Mouse (Mus musculus) embryonic stem cell, embryonic (primary cell): ENCODE results near the gene Ppef2.

Experiments
- CTCF ChIA-PET, 4 experiments: fragments of 300-600 bp in 2 of 4; fragments of 350-600 bp in 2 of 4; sonication (Branson Sonifier 250); formaldehyde crosslinking; loops; one replicate each; lab custom pipeline; 2022; ENCODE audit warnings: inconsistent platforms in 2 of 4; lab: Charles Lee
- POLR2A ChIA-PET, 4 experiments: fragments of 300-600 bp in 2 of 4; fragments of 350-600 bp in 2 of 4; sonication (Branson Sonifier 250); formaldehyde crosslinking; loops; one replicate each; lab custom pipeline; 2022; ENCODE audit warnings: antibody characterized with exemption in 4 of 4, inconsistent platforms in 1 of 4; lab: Charles Lee

The Ppef2 gene

GRCm38 (mm10) chr5:92252031-92252430 is 4.0 kb downstream of the Ppef2 start:
- POLR2A ChIA-PET = interaction anchor here in 2 of 4 experiments (0.7 to 4.0 kb wide), 2 partner anchors 11 to 318 kb away, joined by 3 to 13 read pairs; no protein-coding TSS in a partner anchor
- CTCF ChIA-PET = interaction anchor here (0.5 to 1.5 kb wide), 6 partner anchors 9 to 735 kb away, joined by 3 to 6 read pairs (median 4); partner anchors contain the start of genes Naaa (in 1 of the 4) and Parm1 (in 1 of the 4)

- CTCF ChIA-PET = interaction anchor here in 3 of 4 experiments (0.6 to 2.0 kb wide), 7 partner anchors 9 to 747 kb away, joined by 3 to 14 read pairs (median 3); no protein-coding TSS in a partner anchor
- POLR2A ChIA-PET = interaction anchor here in 3 of 4 experiments (0.7 to 4.0 kb wide), 14 partner anchors 8 to 173 kb away, joined by 3 to 18 read pairs (median 4); partner anchors contain the start of genes Naaa (in 2 of the 3) and Sdad1 (in 1 of the 3)
Observed at GRCm38 (mm10) chr5:92248614-92249013, 7.5 kb downstream of the Ppef2 start.

- ChIA-PET POLR2A (no interaction called here), CTCF (no interaction called here)
Observed at GRCm38 (mm10) chr5:92245483-92245882, 10.6 kb downstream of the Ppef2 start.

GRCm38 (mm10) chr5:92244900-92245299 is 11.2 kb downstream of the Ppef2 start:
- ChIA-PET POLR2A (no interaction called here), CTCF (no interaction called here)

- ChIA-PET POLR2A (interaction anchor here in 3 of 4 experiments (0.5 to 3.5 kb wide), 17 partner anchors 9 to 184 kb away, joined by 3 to 18 read pairs (median 4); partner anchors contain the start of genes G3bp2 (in 1 of the 3) and Naaa (in 1 of the 3)), CTCF (interaction anchor here (0.7 to 2.3 kb wide), 7 partner anchors 8 to 128 kb away, joined by 3 to 14 read pairs (median 4); no protein-coding TSS in a partner anchor)
Observed at GRCm38 (mm10) chr5:92240769-92241168, 15.3 kb downstream of the Ppef2 start.

- ChIA-PET POLR2A (interaction anchor here in 3 of 4 experiments (0.5 to 3.5 kb wide), 16 partner anchors 9 to 1878 kb away, joined by 3 to 18 read pairs (median 4); partner anchors contain the start of genes G3bp2 (in 1 of the 3) and Naaa (in 1 of the 3)), CTCF (interaction anchor here (0.5 to 2.3 kb wide), 18 partner anchors 9 to 1599 kb away, joined by 3 to 14 read pairs (median 3); partner anchors contain the start of genes Parm1 (in 2 of the 4), Ppef2 (in 1 of the 4) and Rassf6 (in 1 of the 4))
Observed at GRCm38 (mm10) chr5:92239333-92240232, 16.5 kb downstream of the Ppef2 start.

GRCm38 (mm10) chr5:92234939-92235557 is 21.0 kb downstream of the Ppef2 start:
- POLR2A ChIA-PET = interaction anchor here in 2 of 4 experiments (0.6 to 0.9 kb wide), 3 partner anchors 8 to 15 kb away, joined by 3 to 4 read pairs (median 4); no protein-coding TSS in a partner anchor
- CTCF ChIA-PET = interaction anchor here in 2 of 4 experiments (0.6 to 1.1 kb wide), 2 partner anchors 14 to 738 kb away, joined by 3 to 4 read pairs; no protein-coding TSS in a partner anchor

- ChIA-PET CTCF (no interaction called here), POLR2A (interaction anchor here in 3 of 4 experiments (0.6 to 1.3 kb wide), 3 partner anchors 14 to 150 kb away, joined by 3 to 6 read pairs (median 3); partner anchors contain the start of gene G3bp2 (in 1 of the 3))
Observed at GRCm38 (mm10) chr5:92233366-92233765, 22.7 kb downstream of the Ppef2 start.

- CTCF ChIA-PET = interaction anchor here in 1 of 4 experiments (0.6 kb wide), 2 partner anchors 132 to 177 kb away, joined by 5 to 10 read pairs; no protein-coding TSS in a partner anchor
Observed at GRCm38 (mm10) chr5:92231836-92232235, 24.2 kb downstream of the Ppef2 start.

GRCm38 (mm10) chr5:92230306-92230705 is 25.8 kb downstream of the Ppef2 start:
- ChIA-PET POLR2A (interaction anchor here in 1 of 4 experiments (0.6 to 2.6 kb wide), 4 partner anchors 10 to 101 kb away, joined by 3 to 15 read pairs (median 4); partner anchors contain the start of gene Sdad1), CTCF (no interaction called here)

More at GRCm38 (mm10) chr5:92231836-92232235, 24.2 kb downstream of the Ppef2 start:
- POLR2A ChIA-PET = interaction anchor here in 3 of 4 experiments (0.7 to 2.6 kb wide), 5 partner anchors 12 to 78 kb away, joined by 3 to 15 read pairs (median 3); partner anchors contain the start of gene Sdad1 (in 1 of the 3)

- CTCF ChIA-PET = interaction anchor here in 1 of 4 experiments (0.9 kb wide), 1 partner anchor 9 kb away, joined by 3 read pairs; no protein-coding TSS in a partner anchor
- POLR2A ChIA-PET = interaction anchor here in 1 of 4 experiments (0.6 kb wide), 1 partner anchor 24 kb away, joined by 3 read pairs; no protein-coding TSS in a partner anchor
Observed at GRCm38 (mm10) chr5:92229514-92229913, 26.6 kb downstream of the Ppef2 start.

- CTCF ChIA-PET = interaction anchor here in 1 of 4 experiments (0.9 to 1.8 kb wide), 2 partner anchors 8 to 11 kb away, joined by 3 to 5 read pairs; no protein-coding TSS in a partner anchor
Observed at GRCm38 (mm10) chr5:92228776-92229175, 27.3 kb downstream of the Ppef2 start.

GRCm38 (mm10) chr5:92227782-92228181 is 28.3 kb downstream of the Ppef2 start:
- POLR2A ChIA-PET = interaction anchor here (0.6 to 1.8 kb wide), 8 partner anchors 8 to 1073 kb away, joined by 3 to 6 read pairs (median 4); no protein-coding TSS in a partner anchor
- CTCF ChIA-PET = interaction anchor here in 2 of 4 experiments (0.9 to 1.8 kb wide), 2 partner anchors 12 to 170 kb away, joined by 3 to 5 read pairs; no protein-coding TSS in a partner anchor

More at GRCm38 (mm10) chr5:92228776-92229175, 27.3 kb downstream of the Ppef2 start:
- POLR2A ChIA-PET = interaction anchor here in 2 of 4 experiments (1.0 to 1.8 kb wide), 4 partner anchors 9 to 35 kb away, joined by 5 to 6 read pairs (median 6); no protein-coding TSS in a partner anchor

GRCm38 (mm10) chr5:92220287-92220902 is 35.7 kb downstream of the Ppef2 start:
- POLR2A ChIA-PET = interaction anchor here (0.6 to 2.9 kb wide), 18 partner anchors 7 to 178 kb away, joined by 3 to 16 read pairs (median 4); no protein-coding TSS in a partner anchor
- CTCF ChIA-PET = interaction anchor here in 3 of 4 experiments (0.6 to 1.3 kb wide), 6 partner anchors 9 to 149 kb away, joined by 3 read pairs; no protein-coding TSS in a partner anchor

- CTCF ChIA-PET = interaction anchor here in 2 of 4 experiments (0.6 to 1.6 kb wide), 4 partner anchors 20 to 150 kb away, joined by 3 to 6 read pairs (median 3); no protein-coding TSS in a partner anchor
- POLR2A ChIA-PET = interaction anchor here (0.6 to 2.9 kb wide), 24 partner anchors 8 to 178 kb away, joined by 3 to 16 read pairs (median 4); no protein-coding TSS in a partner anchor
Observed at GRCm38 (mm10) chr5:92219826-92220225, 36.3 kb downstream of the Ppef2 start.
